Mouse (Mus musculus): ENCODE measurements around the gene Tti1. TPM values are rescaled to one million over a fixed set of nuclear protein-coding genes. Genes with fewer than 3 reads are reported as not detected.

Tti1 gene
- polyA plus RNA-seq, 1 experiment from 2014 or later = 23.5 TPM

DNA sequence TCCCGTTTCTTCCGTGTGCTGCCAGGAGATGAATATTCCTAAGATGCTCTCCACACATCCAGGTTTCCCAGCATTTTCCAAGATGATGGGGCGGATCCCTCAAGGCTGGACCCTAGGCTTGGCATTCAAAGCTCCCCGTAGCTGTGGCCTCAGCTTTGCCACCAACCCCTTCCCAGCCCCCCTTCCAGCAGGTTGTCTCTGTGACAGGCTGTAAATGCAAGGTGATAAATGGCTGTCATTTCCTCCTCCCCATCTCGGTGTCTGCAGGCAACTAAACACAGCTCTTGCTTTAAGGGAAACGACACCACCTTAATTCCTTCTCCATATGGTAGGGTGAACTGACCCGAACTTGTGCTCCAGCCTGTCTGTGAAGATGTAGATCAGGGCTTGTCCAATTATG lies 52.6 kb downstream of the Tti1 start:
- H3K9ac ChIP-seq (ENCODE audit: low read length) = no peak overlapping the region
- 5% methylated on average over 7 of the region's 7 CpGs for WGBS
- 0 out of 2 replicates have a peak, but pooled peaks cover under 1% of the 10 kb centered on the region for H3K36me3 ChIP-seq (ENCODE audit: control insufficient read depth, insufficient read depth, low read length)
- H3K27me3 ChIP-seq (ENCODE audit: control insufficient read depth, insufficient read depth, low read length) = peaks cover 15% of the 10 kb centered on the region
- H3K27ac ChIP-seq (replicated peaks in 1 of 2; ENCODE audit: control insufficient read depth in 1 of 2, insufficient read depth in 1 of 2, low read depth in 2 of 2, low read length in 2 of 2) = no peak overlapping the region
- H3K4me2 ChIP-seq (ENCODE audit: low read length) = no peak overlapping the region
- ATAC-seq (ENCODE audit: insufficient number of reproducible peaks, insufficient read depth, low FRiP score, low read depth) = no peak
- peaks cover 5 to 7% of the 10 kb centered on the region in 2 experiments; a peak in 3 of 4 replicates for H3K4me1 ChIP-seq (ENCODE audit: control insufficient read depth in 2 of 2, insufficient read depth in 2 of 2, low read length in 2 of 2)
- no peaks in the 10 kb centered on the region for H3K9me3 ChIP-seq (ENCODE audit: control insufficient read depth, low read length)
- H3K4me3 ChIP-seq (ENCODE audit: control insufficient read depth in 1 of 2, insufficient read depth in 1 of 2, low read depth in 1 of 2, low read length in 2 of 2) = no peak overlapping the region

DNA sequence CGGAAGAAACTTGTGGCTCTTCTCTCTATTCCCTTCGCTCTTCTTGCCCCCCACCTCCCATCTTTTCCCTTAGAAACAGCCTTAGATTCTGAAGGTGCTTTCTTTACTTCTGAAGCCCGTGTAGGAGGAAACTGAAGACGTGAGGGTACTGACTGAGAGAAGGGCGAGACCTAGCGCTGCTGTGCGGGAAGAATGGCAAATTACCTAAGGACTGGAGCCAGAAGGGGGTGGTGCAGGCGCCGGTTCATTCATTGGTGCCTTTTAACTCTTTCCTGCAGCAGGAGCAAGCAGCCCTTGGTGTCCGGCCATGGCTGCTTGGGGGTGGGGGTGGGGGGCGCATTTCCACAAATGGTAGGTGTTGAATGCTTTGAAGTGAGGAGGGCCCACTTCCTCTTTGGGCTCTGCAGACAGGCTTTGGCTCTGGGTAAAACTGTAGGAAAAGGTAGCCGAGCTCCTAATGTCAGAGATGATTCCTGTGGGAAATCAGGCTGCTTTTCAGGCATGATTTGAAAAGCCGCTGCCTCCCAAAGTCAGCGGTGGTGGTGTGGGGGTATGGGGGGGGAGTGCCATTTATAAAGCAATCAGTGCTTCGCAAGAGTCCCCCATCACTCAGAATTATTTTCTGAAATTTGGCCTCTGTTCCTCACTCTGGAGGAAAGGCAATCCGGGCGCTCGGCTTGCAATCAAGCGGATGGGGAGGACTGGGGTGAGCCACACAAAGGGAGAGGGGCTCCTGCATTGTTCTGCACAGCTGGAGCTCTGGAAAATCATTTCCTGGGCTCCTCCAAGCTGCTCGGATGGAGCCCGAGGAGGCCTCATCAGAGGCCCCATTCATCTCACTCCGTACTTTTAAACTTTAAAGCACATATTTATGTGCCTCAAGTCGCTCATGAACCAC lies 53.4 kb downstream of the Tti1 start:
- H3K4me3 ChIP-seq (ENCODE audit: control insufficient read depth in 1 of 2, insufficient read depth in 1 of 2, low read depth in 1 of 2, low read length in 2 of 2) = no peak overlapping the region
- no peak overlapping the region for H3K4me2 ChIP-seq (ENCODE audit: low read length)
- H3K4me1 ChIP-seq (ENCODE audit: control insufficient read depth in 2 of 2, insufficient read depth in 2 of 2, low read length in 2 of 2) = peaks cover 1 to 3% of the 10 kb centered on the region in 2 experiments; a peak in 2 of 4 replicates
- no peak overlapping the region for H3K27ac ChIP-seq (replicated peaks in 1 of 2; ENCODE audit: control insufficient read depth in 1 of 2, insufficient read depth in 1 of 2, low read depth in 2 of 2, low read length in 2 of 2)
- no peak overlapping the region for H3K9ac ChIP-seq (ENCODE audit: low read length)
- H3K9me3 ChIP-seq (ENCODE audit: control insufficient read depth, low read length) = no peaks in the 10 kb centered on the region
- no peak for ATAC-seq (ENCODE audit: insufficient number of reproducible peaks, insufficient read depth, low FRiP score, low read depth)
- WGBS = 4% methylated on average over 23 of the region's 23 CpGs
- peaks cover 17% of the 10 kb centered on the region for H3K27me3 ChIP-seq (ENCODE audit: control insufficient read depth, insufficient read depth, low read length)
- H3K36me3 ChIP-seq (ENCODE audit: control insufficient read depth, insufficient read depth, low read length) = no peaks in the 10 kb centered on the region

DNA sequence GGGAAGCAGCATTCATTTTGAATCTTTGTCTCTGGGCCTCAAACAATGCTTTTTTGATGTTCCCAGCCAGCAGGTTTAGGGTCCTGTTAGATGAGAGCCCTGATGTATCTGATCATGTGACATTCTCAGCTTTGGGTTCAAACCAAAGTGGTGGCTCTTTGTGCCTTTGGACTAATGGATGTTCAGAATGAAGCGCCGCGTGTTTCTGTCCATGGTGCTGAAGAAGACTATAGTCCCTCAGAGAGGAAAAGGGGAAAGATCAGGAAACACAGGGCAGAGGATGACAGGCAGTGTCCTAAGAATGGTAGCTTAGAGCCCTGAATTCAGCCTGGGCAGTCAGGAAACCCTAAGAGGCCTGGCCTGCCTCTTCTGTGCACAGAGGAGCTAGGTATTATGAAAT lies 57.6 kb downstream of the Tti1 start:
- Histone ChIP-seq H3K9ac (ENCODE audit: low read length) (no peak overlapping the region), H3K9me3 (ENCODE audit: control insufficient read depth, low read length) (no peaks in the 10 kb centered on the region), H3K36me3 (ENCODE audit: control insufficient read depth, insufficient read depth, low read length) (no peaks in the 10 kb centered on the region), H3K27me3 (ENCODE audit: control insufficient read depth, insufficient read depth, low read length) (peaks cover 10% of the 10 kb centered on the region), H3K4me1 (ENCODE audit: control insufficient read depth in 2 of 2, insufficient read depth in 2 of 2, low read length in 2 of 2) (no peaks in the 10 kb centered on the region; a peak in 1 of 4 replicates), H3K27ac (replicated peaks in 1 of 2; ENCODE audit: control insufficient read depth in 1 of 2, insufficient read depth in 1 of 2, low read depth in 2 of 2, low read length in 2 of 2) (no peak overlapping the region), H3K4me3 (ENCODE audit: control insufficient read depth in 1 of 2, insufficient read depth in 1 of 2, low read depth in 1 of 2, low read length in 2 of 2) (no peak overlapping the region), H3K4me2 (ENCODE audit: low read length) (no peak overlapping the region)
- WGBS = 3% methylated on average over 3 of the region's 3 CpGs
- ATAC-seq (ENCODE audit: insufficient number of reproducible peaks, insufficient read depth, low FRiP score, low read depth) = no peak

DNA sequence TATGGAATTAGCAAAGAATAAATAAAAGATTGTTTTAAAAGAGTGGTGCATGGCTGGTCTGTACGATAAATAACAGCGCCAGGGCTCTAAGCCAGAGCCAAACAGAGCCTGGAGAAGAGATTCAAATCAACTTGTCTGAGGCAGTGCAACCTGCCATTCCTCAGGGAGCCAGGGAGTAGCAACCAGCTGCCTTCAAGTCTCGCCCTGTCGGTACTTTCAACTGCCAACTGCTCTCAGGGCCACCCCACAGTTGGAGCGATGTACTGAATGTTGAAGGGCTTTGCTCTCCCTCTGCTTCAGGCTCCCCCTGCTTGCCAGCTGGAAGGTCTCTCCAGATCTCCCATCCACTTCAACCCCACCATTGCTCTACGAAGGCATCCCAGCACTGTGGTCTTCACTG lies 58.1 kb downstream of the Tti1 start:
- ATAC-seq (ENCODE audit: insufficient number of reproducible peaks, insufficient read depth, low FRiP score, low read depth) = no peak
- H3K9me3 ChIP-seq (ENCODE audit: control insufficient read depth, low read length) = no peaks in the 10 kb centered on the region
- no peak overlapping the region for H3K4me2 ChIP-seq (ENCODE audit: low read length)
- H3K27me3 ChIP-seq (ENCODE audit: control insufficient read depth, insufficient read depth, low read length) = peaks cover 4% of the 10 kb centered on the region
- no peaks in the 10 kb centered on the region for H3K36me3 ChIP-seq (ENCODE audit: control insufficient read depth, insufficient read depth, low read length)
- H3K27ac ChIP-seq (replicated peaks in 1 of 2; ENCODE audit: control insufficient read depth in 1 of 2, insufficient read depth in 1 of 2, low read depth in 2 of 2, low read length in 2 of 2) = no peak overlapping the region
- 44% methylated on average over 6 of the region's 6 CpGs for WGBS
- H3K4me1 ChIP-seq (ENCODE audit: control insufficient read depth in 2 of 2, insufficient read depth in 2 of 2, low read length in 2 of 2) = no peaks in the 10 kb centered on the region; a peak in 1 of 4 replicates
- no peak overlapping the region for H3K9ac ChIP-seq (ENCODE audit: low read length)
- no peak overlapping the region for H3K4me3 ChIP-seq (ENCODE audit: control insufficient read depth in 1 of 2, insufficient read depth in 1 of 2, low read depth in 1 of 2, low read length in 2 of 2)

DNA sequence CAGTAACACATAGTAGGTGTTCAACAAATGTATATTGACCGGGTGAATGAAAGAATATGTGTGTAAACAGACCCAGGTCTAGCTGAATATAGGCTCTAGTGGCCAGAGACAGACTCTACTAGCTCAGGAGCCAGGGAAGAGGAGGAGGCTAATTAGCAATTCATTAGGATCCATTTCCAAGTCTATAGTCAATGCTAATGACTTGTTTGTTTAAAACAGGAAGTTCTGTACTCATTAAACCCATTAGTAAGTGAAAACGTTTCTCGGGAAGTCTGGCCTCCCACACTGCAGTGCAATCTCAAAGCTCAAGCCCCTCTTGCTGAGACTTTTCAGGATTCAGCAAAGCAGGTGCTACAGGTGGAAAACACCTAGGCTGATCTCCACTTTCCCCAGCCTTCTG lies 60.4 kb downstream of the Tti1 start:
- peaks cover 3% of the 10 kb centered on the region; the same call in 1 of the 2 replicates for H3K27me3 ChIP-seq (ENCODE audit: control insufficient read depth, insufficient read depth, low read length)
- H3K36me3 ChIP-seq (ENCODE audit: control insufficient read depth, insufficient read depth, low read length) = no peaks in the 10 kb centered on the region
- H3K4me3 ChIP-seq (ENCODE audit: control insufficient read depth in 1 of 2, insufficient read depth in 1 of 2, low read depth in 1 of 2, low read length in 2 of 2) = no peak overlapping the region
- no peaks in the 10 kb centered on the region for H3K4me1 ChIP-seq (ENCODE audit: control insufficient read depth in 2 of 2, insufficient read depth in 2 of 2, low read length in 2 of 2)
- no peaks in the 10 kb centered on the region for H3K9me3 ChIP-seq (ENCODE audit: control insufficient read depth, low read length)
- H3K4me2 ChIP-seq (ENCODE audit: low read length) = no peak overlapping the region
- WGBS = 19% methylated on average over 3 of the region's 3 CpGs
- no peak overlapping the region for H3K27ac ChIP-seq (replicated peaks in 1 of 2; ENCODE audit: control insufficient read depth in 1 of 2, insufficient read depth in 1 of 2, low read depth in 2 of 2, low read length in 2 of 2)
- no peak overlapping the region for H3K9ac ChIP-seq (ENCODE audit: low read length)
- ATAC-seq (ENCODE audit: insufficient number of reproducible peaks, insufficient read depth, low FRiP score, low read depth) = no peak

DNA sequence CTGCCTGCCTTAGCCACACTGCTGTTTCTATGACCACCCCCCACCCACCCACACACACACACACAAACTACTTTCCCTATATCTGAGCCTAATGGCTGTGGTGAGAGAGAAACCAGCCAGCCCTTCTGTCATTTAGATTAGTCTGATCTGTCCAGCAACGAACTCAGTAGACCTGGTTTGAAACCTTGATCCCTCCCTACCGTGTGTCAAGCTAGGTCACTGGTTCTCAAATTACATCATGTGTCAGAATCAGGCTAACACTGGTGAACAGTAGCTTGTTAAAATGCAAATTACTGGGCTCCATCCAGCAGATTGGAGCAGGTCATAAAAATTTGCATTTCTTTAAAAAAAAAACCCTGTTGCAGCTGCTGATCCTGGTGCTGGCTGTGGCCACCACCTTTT lies 70.5 kb downstream of the Tti1 start:
- WGBS = 10% methylated on average over 2 of the region's 2 CpGs
- no peak overlapping the region for H3K27ac ChIP-seq (replicated peaks in 1 of 2; ENCODE audit: control insufficient read depth in 1 of 2, insufficient read depth in 1 of 2, low read depth in 2 of 2, low read length in 2 of 2)
- no peaks in the 10 kb centered on the region for H3K9me3 ChIP-seq (ENCODE audit: control insufficient read depth, low read length)
- H3K4me3 ChIP-seq (ENCODE audit: control insufficient read depth in 1 of 2, insufficient read depth in 1 of 2, low read depth in 1 of 2, low read length in 2 of 2) = no peak overlapping the region
- no peak overlapping the region for H3K9ac ChIP-seq (ENCODE audit: low read length)
- no peaks in the 10 kb centered on the region for H3K36me3 ChIP-seq (ENCODE audit: control insufficient read depth, insufficient read depth, low read length)
- no peak for ATAC-seq (ENCODE audit: insufficient number of reproducible peaks, insufficient read depth, low FRiP score, low read depth)
- H3K27me3 ChIP-seq (ENCODE audit: control insufficient read depth, insufficient read depth, low read length) = no peaks in the 10 kb centered on the region
- H3K4me1 ChIP-seq (ENCODE audit: control insufficient read depth in 2 of 2, insufficient read depth in 2 of 2, low read length in 2 of 2) = no peaks in the 10 kb centered on the region
- H3K4me2 ChIP-seq (ENCODE audit: low read length) = no peak overlapping the region

DNA sequence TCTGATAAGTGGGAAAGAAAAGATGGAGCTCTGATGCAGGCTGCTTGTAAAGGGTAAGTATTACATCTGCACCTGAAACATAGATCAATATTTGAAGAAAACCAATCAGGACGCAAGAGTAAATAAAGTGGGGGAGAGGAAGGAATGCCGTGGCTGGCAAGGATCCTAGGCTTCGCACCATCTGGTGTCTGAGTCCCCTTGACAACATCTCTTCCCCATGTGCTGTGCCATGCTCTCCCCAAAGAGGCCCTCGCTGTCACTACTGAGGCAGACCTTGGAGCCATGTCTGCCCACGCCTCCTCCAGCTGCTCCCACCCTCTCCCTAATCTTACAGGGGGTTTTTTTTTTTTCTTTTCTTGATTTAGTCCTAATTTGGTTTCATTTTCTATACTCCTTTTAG lies 74.3 kb downstream of the Tti1 start:
- H3K4me1 ChIP-seq (ENCODE audit: control insufficient read depth in 2 of 2, insufficient read depth in 2 of 2, low read length in 2 of 2) = no peaks in the 10 kb centered on the region
- H3K9me3 ChIP-seq (ENCODE audit: control insufficient read depth, low read length) = no peaks in the 10 kb centered on the region
- WGBS = 75% methylated on average over 5 of the region's 5 CpGs
- no peak overlapping the region for H3K9ac ChIP-seq (ENCODE audit: low read length)
- ATAC-seq (ENCODE audit: insufficient number of reproducible peaks, insufficient read depth, low FRiP score, low read depth) = no peak
- H3K4me2 ChIP-seq (ENCODE audit: low read length) = no peak overlapping the region
- no peaks in the 10 kb centered on the region for H3K36me3 ChIP-seq (ENCODE audit: control insufficient read depth, insufficient read depth, low read length)
- no peaks in the 10 kb centered on the region for H3K27me3 ChIP-seq (ENCODE audit: control insufficient read depth, insufficient read depth, low read length)
- H3K4me3 ChIP-seq (ENCODE audit: control insufficient read depth in 1 of 2, insufficient read depth in 1 of 2, low read depth in 1 of 2, low read length in 2 of 2) = no peak overlapping the region
- H3K27ac ChIP-seq (replicated peaks in 1 of 2; ENCODE audit: control insufficient read depth in 1 of 2, insufficient read depth in 1 of 2, low read depth in 2 of 2, low read length in 2 of 2) = no peak overlapping the region
